Mouse (Mus musculus) embryo, embryonic 10.5 days (tissue): ENCODE measurements at regions not wholly inside any gene's neighbourhood (a gene's known extent, or its start where the extent isn't known, plus 50 kb on each side); places are given as distances from the start of the nearest gene placed in this dataset.

Source experiments
- DNase-seq: peaks from one replicate; pipeline ENCODE4 v3.0.0-alpha.2; 2015; ENCODE audit warnings: low spot score

- DNase-seq = no peak
Observed at GRCm38 (mm10) chr14:84610476-84610875, 167.1 kb downstream of the Pcdh17 start.

GRCm38 (mm10) chr14:84612551-84612950 is 169.2 kb downstream of the Pcdh17 start:
- DNase-seq = peak; percentile 40

GRCm38 (mm10) chr14:84645026-84645425 is 201.7 kb downstream of the Pcdh17 start:
- no peak for DNase-seq

GRCm38 (mm10) chr14:84645972-84646577 is 202.7 kb downstream of the Pcdh17 start:
- DNase-seq = no peak

GRCm38 (mm10) chr14:84659206-84659775 is 215.9 kb downstream of the Pcdh17 start:
- peak; percentile 31 for DNase-seq

- DNase-seq = peak; percentile 29
Observed at GRCm38 (mm10) chr14:84667685-84668084, 224.3 kb downstream of the Pcdh17 start.

- DNase-seq = peak; percentile 11
Observed at GRCm38 (mm10) chr14:84671678-84672472, 228.5 kb downstream of the Pcdh17 start.

- no peak for DNase-seq
Observed at GRCm38 (mm10) chr14:84686848-84687247, 243.5 kb downstream of the Pcdh17 start.

- no peak for DNase-seq
Observed at GRCm38 (mm10) chr14:84690810-84691209, 247.4 kb downstream of the Pcdh17 start.
